Mouse (Mus musculus): ENCODE measurements around the gene E2f4. TPM values are rescaled to one million over a fixed set of nuclear protein-coding genes. Genes with fewer than 3 reads are reported as not detected.

E2f4 gene
- polyA plus RNA-seq, 1 experiment from 2014 or later, result 57.5 TPM

DNA sequence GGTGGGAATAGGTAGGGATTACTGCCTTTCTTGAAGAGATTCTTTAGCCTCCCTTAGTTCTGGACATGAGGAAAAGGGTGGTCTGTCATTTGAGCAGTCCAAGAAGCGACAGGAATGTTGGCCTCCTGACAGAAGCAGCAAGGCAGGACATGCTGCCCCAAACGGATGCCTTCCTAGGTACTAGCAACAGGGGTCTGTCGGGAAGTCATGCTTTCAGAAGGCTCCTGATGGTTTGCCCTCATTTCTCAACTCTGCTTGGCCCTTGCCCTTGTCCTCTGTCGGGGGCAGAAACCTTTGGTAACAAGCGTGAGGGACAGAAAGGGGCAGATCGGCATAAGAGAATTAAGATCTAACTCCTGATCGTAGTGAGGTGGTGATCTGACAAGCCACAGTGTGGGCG, 12.7 kb downstream of the E2f4 start:
- no peak overlapping the region for H3K4me2 ChIP-seq (replicated peaks)
- no peaks in the 10 kb centered on the region for H3K9me3 ChIP-seq
- no peak for ATAC-seq
- H3K36me3 ChIP-seq, result peaks cover 84% of the 10 kb centered on the region
- H3K4me3 ChIP-seq (replicated peaks), result no peak overlapping the region
- no peak overlapping the region for H3K27ac ChIP-seq
- WGBS, result 88% methylated on average over 8 of the region's 8 CpGs
- H3K4me1 ChIP-seq (replicated peaks), result peaks cover 13% of the 10 kb centered on the region
- H3K9ac ChIP-seq (replicated peaks), result no peak overlapping the region
- H3K27me3 ChIP-seq, result no peaks in the 10 kb centered on the region

DNA sequence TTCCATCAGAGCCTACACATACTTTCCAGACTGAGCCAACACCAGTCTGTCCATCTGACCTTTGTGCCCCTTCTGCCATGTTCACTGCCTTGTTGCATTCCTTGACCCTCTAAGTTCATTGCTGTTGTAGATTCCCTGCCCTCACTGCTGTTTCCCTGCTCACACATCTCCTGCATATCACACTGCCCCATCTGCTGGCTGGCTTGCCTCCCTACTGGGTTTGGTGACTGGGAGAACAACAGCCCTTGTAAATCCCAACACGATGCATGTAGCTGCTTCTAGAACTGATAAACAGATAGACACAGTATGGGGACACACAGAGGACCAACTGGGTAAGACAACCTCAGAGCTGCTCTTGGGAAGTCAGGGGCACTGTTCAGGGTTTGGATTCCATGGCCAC, 14.3 kb downstream of the E2f4 start:
- no peaks in the 10 kb centered on the region for H3K4me1 ChIP-seq (replicated peaks)
- no peak for ATAC-seq
- peaks cover 96% of the 10 kb centered on the region for H3K36me3 ChIP-seq
- H3K4me3 ChIP-seq (replicated peaks), result no peak overlapping the region
- no peaks in the 10 kb centered on the region for H3K9me3 ChIP-seq
- H3K9ac ChIP-seq (replicated peaks), result no peak overlapping the region
- no peak overlapping the region for H3K27ac ChIP-seq
- no peaks in the 10 kb centered on the region for H3K27me3 ChIP-seq
- WGBS, result 87% methylated on average over 1 of the region's 1 CpGs
- no peak overlapping the region for H3K4me2 ChIP-seq (replicated peaks)

DNA sequence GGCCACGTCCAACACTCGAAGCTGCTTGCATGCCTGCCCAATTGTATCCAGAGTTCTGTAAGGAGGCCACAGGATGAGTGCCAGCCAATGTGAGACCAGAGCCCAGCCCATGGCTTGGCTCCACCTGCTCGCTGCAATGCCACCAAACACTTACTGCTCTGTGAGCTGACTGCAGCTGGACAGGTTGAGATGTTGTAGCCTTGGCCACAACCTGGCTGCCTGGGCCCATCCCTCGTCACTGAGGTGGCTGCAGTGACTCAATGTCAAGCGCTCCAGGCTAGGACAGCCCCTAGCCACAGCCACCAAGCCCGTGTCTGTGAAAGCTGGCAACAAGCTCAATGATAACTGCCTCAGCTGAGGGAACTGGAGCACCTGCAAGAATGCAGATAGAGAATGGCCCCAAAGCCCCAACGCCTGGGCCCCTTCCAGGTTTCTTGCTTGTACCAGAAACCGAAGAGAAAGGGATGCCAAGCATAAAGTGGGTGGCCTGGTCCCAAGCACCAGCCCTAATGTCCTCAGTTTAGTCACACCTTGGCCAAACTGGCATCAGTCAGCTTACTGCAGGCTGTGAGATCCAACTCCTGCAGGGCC, 15.5 kb downstream of the E2f4 start:
- no peak for ATAC-seq

DNA sequence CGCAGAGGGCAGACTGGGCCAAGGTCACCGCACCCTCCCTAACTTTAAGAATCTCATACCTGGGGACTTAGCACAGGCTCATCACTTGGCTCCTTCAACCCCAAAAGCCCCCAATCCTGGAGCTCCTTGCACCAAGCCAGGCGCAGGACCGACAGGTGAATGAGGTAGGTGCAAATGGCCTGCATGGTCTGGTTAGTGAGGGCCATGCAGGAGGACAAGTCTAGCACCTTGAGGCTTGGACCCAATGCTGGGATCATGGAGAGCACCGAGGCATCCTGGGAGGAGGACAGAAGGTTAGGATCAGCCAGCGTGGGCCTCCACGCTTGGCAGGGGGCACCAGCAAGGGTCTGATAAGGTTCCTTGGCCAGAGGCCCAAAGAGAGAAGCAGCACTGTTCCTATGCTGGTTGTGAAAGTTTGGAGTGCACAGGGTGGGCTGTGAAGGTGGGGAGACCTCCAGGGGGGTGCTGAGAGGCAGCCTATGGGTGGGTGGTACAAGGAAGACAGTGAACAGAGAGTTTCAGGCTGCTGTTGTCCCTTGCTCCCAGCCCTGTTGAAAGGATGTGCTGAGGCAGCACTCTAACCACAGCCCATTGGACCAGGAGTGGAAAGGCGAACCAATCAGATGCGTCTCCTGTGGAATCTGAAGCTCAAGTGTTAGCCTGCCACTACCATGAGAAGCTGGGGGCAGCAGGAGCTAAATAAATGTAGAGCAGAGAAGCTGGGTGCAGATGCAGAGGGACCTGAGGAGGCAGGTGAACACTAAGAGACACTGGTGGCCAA, 16.3 kb downstream of the E2f4 start:
- Histone ChIP-seq H3K4me3 (replicated peaks) (no peak overlapping the region), H3K9me3 (no peaks in the 10 kb centered on the region), H3K9ac (replicated peaks) (no peak overlapping the region), H3K27ac (no peak overlapping the region), H3K27me3 (no peaks in the 10 kb centered on the region), H3K36me3 (peaks cover 95% of the 10 kb centered on the region), H3K4me2 (replicated peaks) (no peak overlapping the region), H3K4me1 (replicated peaks) (no peaks in the 10 kb centered on the region)
- ATAC-seq, result no peak
- WGBS, result 83% methylated on average over 9 of the region's 9 CpGs

More for the DNA sequence above, 15.5 kb downstream of the E2f4 start:
- no peaks in the 10 kb centered on the region for H3K9me3 ChIP-seq
- H3K9ac ChIP-seq (replicated peaks), result no peak overlapping the region
- no peaks in the 10 kb centered on the region for H3K27me3 ChIP-seq
- H3K36me3 ChIP-seq, result peaks cover 95% of the 10 kb centered on the region
- H3K4me2 ChIP-seq (replicated peaks), result no peak overlapping the region
- 91% methylated on average over 8 of the region's 8 CpGs for WGBS
- H3K27ac ChIP-seq, result no peak overlapping the region
- no peak overlapping the region for H3K4me3 ChIP-seq (replicated peaks)
- no peaks in the 10 kb centered on the region for H3K4me1 ChIP-seq (replicated peaks)

DNA sequence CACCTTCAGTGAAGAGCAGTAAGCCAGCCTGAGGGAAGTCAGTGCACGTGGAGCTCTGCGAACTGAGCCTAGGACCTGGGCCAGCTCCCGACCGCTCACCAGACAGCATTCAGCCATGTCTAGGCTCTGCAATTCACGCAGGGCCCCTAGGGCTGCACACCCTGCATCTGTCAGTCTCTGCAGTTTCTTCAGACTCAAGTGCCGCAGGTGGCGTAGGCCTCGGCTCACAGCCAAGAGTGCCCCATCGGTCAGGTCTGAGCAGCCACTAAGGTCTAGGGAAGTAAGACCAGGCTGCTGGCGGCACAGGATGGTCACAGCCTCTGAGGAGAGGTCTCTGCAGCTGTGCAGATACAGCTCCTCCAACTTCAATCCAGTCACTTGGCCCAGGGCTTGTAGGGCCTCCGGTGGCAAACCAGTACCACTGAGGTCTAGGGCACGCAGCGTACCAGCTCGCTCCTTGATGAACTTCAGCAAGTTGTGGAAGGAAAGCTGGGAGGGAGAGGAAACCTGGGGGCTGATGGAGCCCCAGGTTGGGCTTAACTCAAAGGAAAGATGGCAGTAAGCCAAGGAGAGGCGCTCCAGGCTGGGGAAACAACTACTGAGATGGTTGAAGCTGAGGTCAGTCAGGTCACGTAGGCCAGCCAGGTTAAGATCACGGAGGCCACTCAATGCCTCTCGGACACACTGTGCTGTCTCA, 17.8 kb downstream of the E2f4 start:
- Histone ChIP-seq H3K4me2 (replicated peaks) (no peak overlapping the region), H3K4me1 (replicated peaks) (no peaks in the 10 kb centered on the region), H3K27me3 (no peaks in the 10 kb centered on the region), H3K9me3 (no peaks in the 10 kb centered on the region), H3K36me3 (peaks cover 94% of the 10 kb centered on the region), H3K9ac (replicated peaks) (no peak overlapping the region; the same call in 1 of the 2 replicates), H3K4me3 (replicated peaks) (no peak overlapping the region), H3K27ac (no peak overlapping the region)
- no peak for ATAC-seq
- WGBS, result 91% methylated on average over 18 of the region's 18 CpGs

DNA sequence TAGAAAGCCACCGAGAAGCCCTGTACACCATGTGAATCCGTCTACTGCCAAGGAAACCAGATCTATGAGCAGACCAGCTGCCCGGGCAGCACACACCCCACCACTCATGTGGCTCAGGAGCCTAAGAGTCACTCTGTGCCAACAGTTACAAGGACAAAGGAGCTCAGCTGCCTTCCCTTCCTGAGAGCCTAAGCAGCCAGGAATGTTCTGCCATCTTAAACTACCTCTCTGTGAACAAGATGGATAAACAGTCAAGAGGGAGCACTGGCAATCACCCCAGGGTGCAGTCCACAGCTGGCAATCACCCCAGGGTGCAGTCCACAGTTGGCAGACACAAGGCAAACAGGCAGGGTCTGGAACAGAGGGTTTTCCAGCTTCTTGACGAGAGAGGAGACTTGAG, 20.5 kb downstream of the E2f4 start:
- Histone ChIP-seq H3K4me1 (replicated peaks) (no peaks in the 10 kb centered on the region), H3K36me3 (peaks cover 82% of the 10 kb centered on the region), H3K9me3 (no peaks in the 10 kb centered on the region), H3K4me3 (replicated peaks) (no peak overlapping the region), H3K9ac (replicated peaks) (no peak overlapping the region), H3K27me3 (no peaks in the 10 kb centered on the region), H3K27ac (no peak overlapping the region), H3K4me2 (replicated peaks) (no peak overlapping the region)
- ATAC-seq, result no peak
- WGBS, result 88% methylated on average over 4 of the region's 4 CpGs

DNA sequence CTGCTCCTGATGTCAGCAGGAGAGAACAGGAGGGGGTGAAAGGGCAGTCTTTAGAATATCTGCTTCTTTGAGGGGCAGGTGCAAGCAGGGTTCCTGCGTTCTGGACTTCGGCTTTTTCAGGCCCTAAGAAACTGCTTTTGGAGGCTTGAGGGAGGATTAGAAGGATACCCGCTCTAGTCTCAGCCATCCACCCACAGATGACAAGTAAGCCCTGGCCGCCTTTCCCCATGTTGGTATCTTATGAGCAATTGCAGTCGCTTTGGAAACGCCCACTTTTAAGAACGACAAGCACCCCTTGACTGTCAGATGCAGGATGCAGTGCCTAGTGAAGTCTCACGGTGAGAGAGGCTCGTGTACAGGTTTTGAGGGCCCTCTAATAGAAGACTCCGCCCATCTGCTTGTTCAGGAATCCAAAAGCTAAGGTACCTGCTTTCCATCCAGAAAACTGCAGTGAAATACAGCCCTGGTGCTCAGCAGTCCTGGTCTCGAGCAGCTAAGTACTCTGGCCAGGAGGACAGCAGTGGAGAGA, 21.3 kb downstream of the E2f4 start:
- WGBS, result 84% methylated on average over 11 of the region's 11 CpGs
- Histone ChIP-seq H3K4me3 (replicated peaks) (no peak overlapping the region), H3K27me3 (no peaks in the 10 kb centered on the region), H3K36me3 (peaks cover 77% of the 10 kb centered on the region), H3K27ac (no peak overlapping the region), H3K9ac (replicated peaks) (peak overlapping the region; percentile 6; the same call in 1 of the 2 replicates), H3K9me3 (no peaks in the 10 kb centered on the region), H3K4me2 (replicated peaks) (no peak overlapping the region), H3K4me1 (replicated peaks) (no peaks in the 10 kb centered on the region)
- ATAC-seq, result no peak

DNA sequence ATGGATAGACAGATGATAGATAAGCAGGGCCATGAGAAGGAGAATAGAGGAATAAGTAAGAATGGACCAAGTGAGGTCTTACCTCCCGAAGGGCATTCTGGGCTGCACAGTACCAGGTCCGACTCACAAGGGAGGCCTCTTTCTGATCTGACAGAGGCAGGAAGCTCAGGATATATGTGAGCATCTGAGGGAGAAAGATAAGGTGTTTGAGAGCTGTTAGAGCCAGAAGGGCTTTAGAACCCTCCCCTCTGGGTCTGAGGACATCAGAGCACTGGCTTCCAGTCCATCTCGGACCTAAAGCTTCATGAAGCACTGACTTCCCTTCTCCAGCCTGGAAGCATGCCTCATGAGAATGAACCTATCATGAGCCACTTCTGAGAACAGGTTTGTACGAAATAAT, 25.7 kb downstream of the E2f4 start:
- peaks cover 25% of the 10 kb centered on the region for H3K4me1 ChIP-seq (replicated peaks)
- no peaks in the 10 kb centered on the region for H3K9me3 ChIP-seq
- H3K27me3 ChIP-seq, result no peaks in the 10 kb centered on the region
- ATAC-seq, result no peak
- no peak overlapping the region for H3K4me2 ChIP-seq (replicated peaks)
- peaks cover 38% of the 10 kb centered on the region for H3K36me3 ChIP-seq
- WGBS, result 91% methylated on average over 4 of the region's 4 CpGs
- no peak overlapping the region for H3K4me3 ChIP-seq (replicated peaks)
- no peak overlapping the region for H3K9ac ChIP-seq (replicated peaks)
- no peak overlapping the region for H3K27ac ChIP-seq

DNA sequence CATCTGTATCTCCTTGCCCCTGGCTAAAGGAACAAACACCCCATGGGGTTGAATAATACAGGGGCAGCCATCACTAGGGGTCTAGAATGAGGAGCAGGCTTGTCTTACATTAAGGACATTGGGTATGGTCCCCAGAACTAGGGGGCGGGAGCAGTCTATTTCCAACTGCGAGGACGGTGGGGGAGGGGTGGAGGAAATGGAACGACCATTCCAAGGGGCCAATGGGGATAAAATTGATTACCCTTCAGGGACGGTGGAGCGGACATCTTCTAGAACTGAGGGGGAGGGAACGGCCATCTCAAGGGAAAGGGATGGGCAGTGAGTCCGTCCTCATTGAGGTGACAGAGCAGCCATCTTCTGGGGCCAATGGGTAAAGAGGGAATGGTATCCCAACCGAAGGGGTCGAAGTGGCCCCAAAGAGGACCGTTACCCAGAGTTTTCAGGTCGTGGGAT, 28.2 kb downstream of the E2f4 start:
- H3K9me3 ChIP-seq, result no peaks in the 10 kb centered on the region
- 2% methylated on average over 12 of the region's 12 CpGs for WGBS
- peak; percentile 72; the same call in 1 of the 2 replicates for ATAC-seq
- peaks cover 42% of the 10 kb centered on the region for H3K36me3 ChIP-seq
- H3K9ac ChIP-seq (replicated peaks), result peak overlapping the region; percentile 85
- H3K4me1 ChIP-seq (replicated peaks), result peaks cover 25% of the 10 kb centered on the region
- H3K4me3 ChIP-seq (replicated peaks), result peak overlapping the region; percentile 76
- peak overlapping the region; percentile 87 for H3K4me2 ChIP-seq (replicated peaks)
- peak overlapping the region; percentile 79 for H3K27ac ChIP-seq
- no peaks in the 10 kb centered on the region for H3K27me3 ChIP-seq

DNA sequence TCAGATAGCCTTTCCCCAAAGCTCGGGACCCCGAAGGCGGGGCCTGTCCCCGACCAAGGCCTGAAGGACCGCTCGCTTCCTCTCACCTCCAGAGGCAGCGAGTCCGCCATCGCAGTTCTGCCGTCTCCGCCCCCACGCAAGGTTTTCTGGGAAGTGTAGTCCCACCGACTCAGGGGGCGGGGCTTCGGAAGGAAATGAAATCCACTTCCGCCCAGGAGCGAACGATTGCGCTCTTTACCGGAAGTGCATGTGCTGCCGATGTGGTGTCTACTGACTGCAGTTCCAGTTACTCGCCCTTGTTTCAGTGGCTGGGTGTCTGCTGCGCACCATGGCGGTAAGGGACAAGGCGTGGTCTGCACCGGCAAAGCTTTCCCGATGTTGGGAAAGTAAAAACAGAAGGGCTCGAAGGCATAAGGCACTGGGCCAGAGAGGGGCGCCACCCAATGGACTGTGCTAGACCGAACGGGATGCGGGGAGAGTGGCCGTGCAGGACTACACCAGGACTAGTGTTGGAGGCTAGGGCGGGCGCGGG, 28.7 kb downstream of the E2f4 start, which contains the start of the genes Lrrc29 and Tmem208:
TSS of gene Lrrc29 (minus strand) at position 138 of the 532 bp plus-strand sequence.
TSS of gene Tmem208 (plus strand) at position 214 of the 532 bp plus-strand sequence.
- WGBS, result under 1% methylated on average over 36 of the region's 36 CpGs

DNA sequence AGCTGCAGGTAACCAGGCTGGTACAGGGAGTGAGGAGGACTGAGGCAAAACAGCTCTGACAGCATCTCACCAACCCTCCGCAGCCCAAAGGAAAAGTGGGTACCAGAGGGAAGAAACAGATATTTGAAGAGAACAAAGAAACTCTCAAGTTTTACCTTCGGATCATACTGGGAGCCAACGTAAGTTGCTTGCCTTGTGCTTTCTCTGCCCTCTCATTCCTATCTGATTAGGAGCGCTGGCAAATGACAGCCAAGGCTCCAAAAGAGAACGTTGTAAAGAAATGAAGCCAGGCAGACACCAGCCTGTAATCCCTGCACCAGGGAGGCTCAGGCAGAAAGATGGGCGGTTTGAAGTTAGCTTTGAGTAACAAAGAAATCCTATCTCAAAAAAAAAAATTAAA, 29.5 kb downstream of the E2f4 start:
- no peaks in the 10 kb centered on the region for H3K27me3 ChIP-seq
- peak overlapping the region; percentile 85 for H3K9ac ChIP-seq (replicated peaks)
- WGBS, result 39% methylated on average over 6 of the region's 6 CpGs
- H3K27ac ChIP-seq, result no peak overlapping the region
- H3K4me1 ChIP-seq (replicated peaks), result peaks cover 25% of the 10 kb centered on the region
- peaks cover 53% of the 10 kb centered on the region for H3K36me3 ChIP-seq
- no peak for ATAC-seq
- H3K4me2 ChIP-seq (replicated peaks), result peak overlapping the region; percentile 87
- no peaks in the 10 kb centered on the region for H3K9me3 ChIP-seq
- H3K4me3 ChIP-seq (replicated peaks), result peak overlapping the region; percentile 76

More for the DNA sequence above, 28.7 kb downstream of the E2f4 start, which contains the start of the genes Lrrc29 and Tmem208:
- Histone ChIP-seq H3K27ac (peak within 1 kb of the TSS; percentile 79), H3K4me3 (replicated peaks) (peak within 1 kb of the TSS; percentile 76), H3K9me3 (no peaks in the 10 kb centered on the region), H3K9ac (replicated peaks) (peak within 1 kb of the TSS; percentile 85), H3K36me3 (peaks cover 47% of the 10 kb centered on the region), H3K4me2 (replicated peaks) (peak within 1 kb of the TSS; percentile 87), H3K4me1 (replicated peaks) (peaks cover 25% of the 10 kb centered on the region), H3K27me3 (no peaks in the 10 kb centered on the region)
- ATAC-seq, result peak; percentile 95
